In genomic region chr2:129338138-129338621, GRCm38 (mm10) we compare ENCODE assay signal across 15 mouse cellular contexts. TPM values are rescaled to one million over a fixed set of nuclear protein-coding genes. Genes with fewer than 3 reads are reported as not detected.
DNase-seq lines count a peak whose midpoint lies in the region; ATAC-seq and TF ChIP-seq lines count a peak whose summit lies in the region.
"Had no signal": no experiment of that assay in that cellular context is flagged by ENCODE, and none has a peak within 500 bp of the region (broad histone marks: within the 10 kb centered on the region; RNA-seq: fewer than 3 reads in every experiment).

No protein-coding gene starts in this region.

- 47% methylated on average over 6 of the region's 6 CpGs for WGBS in liver, postnatal 0 days (ENCODE audit: insufficient replicate concordance)
- WGBS in embryonic facial prominence, embryonic 10.5 days, result 76% methylated on average over 6 of the region's 6 CpGs
- WGBS in midbrain, embryonic 15.5 days, result 74% methylated on average over 6 of the region's 6 CpGs

- TF ChIP-seq EP300 in liver, postnatal 0 days (IDR thresholded peaks at IDR 0.05; ENCODE audit: low read depth), result no peak

- peak; percentile 83 for ATAC-seq in liver, postnatal 0 days
- peak; percentile 37 for ATAC-seq in megakaryocyte-erythroid progenitor cell, adult 5-6 weeks (replicated peaks; ENCODE audit: low FRiP score, low TSS enrichment, poor library complexity, severe bottlenecking)
- ATAC-seq in midbrain, embryonic 15.5 days (replicated peaks), result no peak

- H3K4me3 ChIP-seq in liver, postnatal 0 days (ENCODE audit: low read depth, low read length), result no peak overlapping the region
- no peak overlapping the region for H3K4me3 ChIP-seq in embryonic facial prominence, embryonic 10.5 days
- H3K4me3 ChIP-seq in midbrain, embryonic 15.5 days, result no peak overlapping the region
- H3K4me3 ChIP-seq: heart, adult 2 months; hindbrain, embryonic 15.5 days; limb, embryonic 12.5 days had no signal

- no peaks in the 10 kb centered on the region for H3K27me3 ChIP-seq in liver, postnatal 0 days (ENCODE audit: insufficient read depth, low read length)
- no peaks in the 10 kb centered on the region for H3K27me3 ChIP-seq in embryonic facial prominence, embryonic 10.5 days (replicated peaks; ENCODE audit: low read depth, poor library complexity, severe bottlenecking)
- H3K27me3 ChIP-seq in midbrain, embryonic 15.5 days (replicated peaks), result no peaks in the 10 kb centered on the region
- H3K27me3 ChIP-seq: hindbrain, embryonic 15.5 days; limb, embryonic 12.5 days had no signal

- no peaks in the 10 kb centered on the region for H3K36me3 ChIP-seq in liver, postnatal 0 days (replicated peaks; ENCODE audit: insufficient read depth, low read length)
- no peaks in the 10 kb centered on the region for H3K36me3 ChIP-seq in embryonic facial prominence, embryonic 10.5 days (replicated peaks)
- no peaks in the 10 kb centered on the region for H3K36me3 ChIP-seq in midbrain, embryonic 15.5 days (replicated peaks)
- H3K36me3 ChIP-seq: hindbrain, embryonic 15.5 days; limb, embryonic 12.5 days had no signal

- DNase-seq in adrenal gland, adult 8-10 months, result peak; percentile 18
- DNase-seq in adrenal gland, postnatal 25 days, result no peak
- DNase-seq in liver, postnatal 0 days, result peak; percentile 34
- DNase-seq in liver, result no peak
- peak; percentile 15 for DNase-seq in heart, postnatal 4 days
- DNase-seq in embryonic facial prominence, embryonic 10.5 days (ENCODE audit: low spot score), result no peak
- DNase-seq: right cerebral cortex, adult 18-20 months; thymus, postnatal 14 days had no signal

- 0 out of 2 replicates have a peak overlapping the region, but pooled peaks have one; percentile 44 for H3K27ac ChIP-seq in liver, postnatal 0 days (ENCODE audit: low read depth)
- no peak overlapping the region for H3K27ac ChIP-seq in embryonic facial prominence, embryonic 10.5 days (replicated peaks)
- no peak overlapping the region for H3K27ac ChIP-seq in midbrain, embryonic 15.5 days
- H3K27ac ChIP-seq: heart, adult 2 months; hindbrain, embryonic 15.5 days; limb, embryonic 12.5 days had no signal

- no peak overlapping the region for H3K9ac ChIP-seq in liver, postnatal 0 days (replicated peaks)
- H3K9ac ChIP-seq in midbrain, embryonic 15.5 days, result no peak overlapping the region
- H3K9ac ChIP-seq: hindbrain, embryonic 15.5 days; limb, embryonic 12.5 days had no signal

- peaks cover 5% of the 10 kb centered on the region for H3K9me3 ChIP-seq in liver, postnatal 0 days (ENCODE audit: low read length)
- peaks cover 7% of the 10 kb centered on the region; the same call in 1 of the 2 replicates for H3K9me3 ChIP-seq in embryonic facial prominence, embryonic 10.5 days
- no peaks in the 10 kb centered on the region for H3K9me3 ChIP-seq in midbrain, embryonic 15.5 days
- H3K9me3 ChIP-seq: hindbrain, embryonic 15.5 days had no signal

- no peak overlapping the region for H3K4me2 ChIP-seq in liver, postnatal 0 days (ENCODE audit: low read depth, low read length)
- no peak overlapping the region for H3K4me2 ChIP-seq in midbrain, embryonic 15.5 days
- H3K4me2 ChIP-seq: hindbrain, embryonic 15.5 days; limb, embryonic 12.5 days had no signal

- peaks cover 6% of the 10 kb centered on the region for H3K4me1 ChIP-seq in liver, postnatal 0 days (ENCODE audit: insufficient read depth)
- H3K4me1 ChIP-seq in embryonic facial prominence, embryonic 10.5 days, result 0 out of 2 replicates have a peak, but pooled peaks cover 3% of the 10 kb centered on the region
- H3K4me1 ChIP-seq in midbrain, embryonic 15.5 days, result no peaks in the 10 kb centered on the region
- H3K4me1 ChIP-seq: hindbrain, embryonic 15.5 days; limb, embryonic 12.5 days had no signal

- no peak for TF ChIP-seq CTCF in liver, postnatal 0 days (IDR thresholded peaks at IDR 0.05; ENCODE audit: low read depth)

RNA-seq across cellular contexts. Expression of gene Il1a, which starts 28.4 kb away (rescaled TPM):
- total RNA-seq in adrenal gland, adult 8-10 months (2022), result not detected
- total RNA-seq in adrenal gland, postnatal 25 days (2021), result not detected in 2 replicates
- polyA plus RNA-seq in liver, postnatal 0 days (2015; fragmentation: Nextera tagmentation; extraction: Ambion mirVana), result 4.8 and 6.3 TPM in 2 replicates
- under 1 TPM in 1 of 2 experiments, not detected in 1; 0.14 TPM for total RNA-seq in heart, postnatal 4 days (2021)
- total RNA-seq in megakaryocyte-erythroid progenitor cell, adult 5-6 weeks (2014; fragmentation: Nextera tagmentation), result not detected in 2 replicates
- not detected in 2 replicates for total RNA-seq in megakaryocyte-erythroid progenitor cell, adult 5-6 weeks (2017)
- polyA plus RNA-seq in embryonic facial prominence, embryonic 10.5 days (2016; fragmentation: Nextera tagmentation; extraction: Ambion mirVana), result not detected in 2 replicates
- polyA plus RNA-seq in midbrain, embryonic 15.5 days (2015; fragmentation: Nextera tagmentation; extraction: Ambion mirVana), result 0.13 and 0.29 TPM in 2 replicates
- total RNA-seq: heart, adult 2 months had no signal
- polyA plus RNA-seq: heart, adult 2 months; kidney, embryonic 16.5 days; limb, embryonic 12.5 days had no signal

RNA-seq across cellular contexts. Expression of gene Il1b, which starts 32.8 kb away (rescaled TPM):
- 1 to 10 TPM in 3 of 4 experiments, under 1 TPM in 1; 0.87 to 2.7 (median 1.8) TPM for total RNA-seq in adrenal gland, adult 8-10 months (2022)
- total RNA-seq in adrenal gland, postnatal 25 days (2021), result 0.71 TPM in 1 of 2 replicates, not detected in the other
- 1.3 TPM in 2 replicates for polyA plus RNA-seq in liver, postnatal 0 days (2015; fragmentation: Nextera tagmentation; extraction: Ambion mirVana)
- under 1 TPM in 1 of 2 experiments, not detected in 1; 0.25 TPM for total RNA-seq in heart, postnatal 4 days (2021)
- not detected in 2 replicates for total RNA-seq in megakaryocyte-erythroid progenitor cell, adult 5-6 weeks (2014; fragmentation: Nextera tagmentation)
- total RNA-seq in megakaryocyte-erythroid progenitor cell, adult 5-6 weeks (2017), result 0.56 and 4.3 TPM in 2 replicates
- polyA plus RNA-seq in embryonic facial prominence, embryonic 10.5 days (2016; fragmentation: Nextera tagmentation; extraction: Ambion mirVana), result not detected in 2 replicates
- not detected in 2 replicates for polyA plus RNA-seq in midbrain, embryonic 15.5 days (2015; fragmentation: Nextera tagmentation; extraction: Ambion mirVana)
- total RNA-seq: layer of hippocampus, postnatal 10 days had no signal
- polyA plus RNA-seq: hindbrain, embryonic 15.5 days; limb, embryonic 12.5 days had no signal

RNA-seq across cellular contexts. Expression of gene Ckap2l, which starts 41.2 kb away (rescaled TPM):
- 1 to 10 TPM in 3 of 4 experiments, under 1 TPM in 1; 0.64 to 1.5 (median 1.3) TPM for total RNA-seq in adrenal gland, adult 8-10 months (2022)
- 5.1 and 6.0 TPM in 2 replicates for total RNA-seq in adrenal gland, postnatal 25 days (2021)
- 12.3 and 13.2 TPM in 2 replicates for polyA plus RNA-seq in liver, postnatal 0 days (2015; fragmentation: Nextera tagmentation; extraction: Ambion mirVana)
- total RNA-seq in heart, postnatal 4 days (2021), result 10 to 100 TPM; 37.8 to 45.4 TPM
- 39.1 and 54.2 TPM in 2 replicates for total RNA-seq in megakaryocyte-erythroid progenitor cell, adult 5-6 weeks (2014; fragmentation: Nextera tagmentation)
- total RNA-seq in megakaryocyte-erythroid progenitor cell, adult 5-6 weeks (2017), result 45.8 and 64.8 TPM in 2 replicates
- polyA plus RNA-seq in embryonic facial prominence, embryonic 10.5 days (2016; fragmentation: Nextera tagmentation; extraction: Ambion mirVana), result 63.1 and 65.4 TPM in 2 replicates
- polyA plus RNA-seq in midbrain, embryonic 15.5 days (2015; fragmentation: Nextera tagmentation; extraction: Ambion mirVana), result 6.7 and 8.8 TPM in 2 replicates

Comparison
In these comparisons a context has a peak if more than half of its experiments do, and no peak if none do; other contexts are left out.
1. DNase-seq: peak in adrenal gland, adult 8-10 months (single experiment), liver, postnatal 0 days (single experiment) and heart, postnatal 4 days (single experiment); none in adrenal gland, postnatal 25 days (single experiment), liver (single experiment) and embryonic facial prominence, embryonic 10.5 days (single experiment).